Mouse (Mus musculus): ENCODE data around the gene Lgmn. TPM values are rescaled to one million over a fixed set of nuclear protein-coding genes. Genes with fewer than 3 reads are reported as not detected.

Gene Lgmn
- 10 to 100 TPM; 29.4 to 31.9 TPM for total RNA-seq (2021)
- long read RNA-seq, experiment 1, transcript Lgmn-201 (14 exons, 1,990 nt): major isoform, 40 of 48 reads
- long read RNA-seq, experiment 1, partial matches to known transcripts: 7 of 48 reads
- long read RNA-seq, experiment 1, other reads (novel, unspliced or antisense): 1 of 48 reads
- long read RNA-seq, experiment 2, transcript Lgmn-201 (14 exons, 1,990 nt): major isoform, 61 of 66 reads
- long read RNA-seq, experiment 2, partial matches to known transcripts: 4 of 66 reads
- long read RNA-seq, experiment 2, other reads (novel, unspliced or antisense): 1 of 66 reads

- peak; percentile 97 for DNase-seq
These were observed at the start of gene Lgmn for GRCm38 (mm10) chr12:102439632-102440023. TSS of gene Lgmn (minus strand) at chr12:102439813.

- no peak for DNase-seq
These were observed 45.3 kb upstream of the Lgmn start for GRCm38 (mm10) chr12:102484946-102485345.

- DNase-seq: no peak
These were observed 40.9 kb upstream of the Lgmn start for GRCm38 (mm10) chr12:102480481-102480880.

GRCm38 (mm10) chr12:102474411-102474810, 34.8 kb upstream of the Lgmn start:
- DNase-seq: no peak

GRCm38 (mm10) chr12:102468894-102469764, 29.5 kb upstream of the Lgmn start, which contains the start of gene Golga5:
TSS of gene Golga5 (plus strand) at chr12:102469135.
- DNase-seq: peak; percentile 98

GRCm38 (mm10) chr12:102468136-102468535, 28.5 kb upstream of the Lgmn start:
- DNase-seq: no peak

- no peak for DNase-seq
These were observed 25.0 kb upstream of the Lgmn start for GRCm38 (mm10) chr12:102464650-102465049.

- no peak for DNase-seq
These were observed 21.6 kb upstream of the Lgmn start for GRCm38 (mm10) chr12:102461177-102461576.

GRCm38 (mm10) chr12:102460014-102460413, 20.4 kb upstream of the Lgmn start:
- no peak for DNase-seq

- no peak for DNase-seq
These were observed 17.0 kb upstream of the Lgmn start for GRCm38 (mm10) chr12:102456467-102457193.

- peak; percentile 30 for DNase-seq
These were observed 14.0 kb upstream of the Lgmn start for GRCm38 (mm10) chr12:102453581-102453980.

GRCm38 (mm10) chr12:102451126-102451851, 11.7 kb upstream of the Lgmn start:
- no peak for DNase-seq

GRCm38 (mm10) chr12:102450437-102450836, 10.8 kb upstream of the Lgmn start:
- DNase-seq: peak; percentile 29

- DNase-seq: no peak
These were observed 5.8 kb upstream of the Lgmn start for GRCm38 (mm10) chr12:102445436-102445835.

- DNase-seq: no peak
These were observed 4.1 kb upstream of the Lgmn start for GRCm38 (mm10) chr12:102443676-102444075.

- DNase-seq: no peak
These were observed 3.0 kb upstream of the Lgmn start for GRCm38 (mm10) chr12:102442639-102443038.

- peak; percentile 60 for DNase-seq
These were observed 1.5 kb upstream of the Lgmn start for GRCm38 (mm10) chr12:102441141-102441540.

GRCm38 (mm10) chr12:102440551-102440950, 938 bp upstream of the Lgmn start:
- DNase-seq: no peak

- no peak for DNase-seq
These were observed 506 bp downstream of the Lgmn start for GRCm38 (mm10) chr12:102438983-102439631.

GRCm38 (mm10) chr12:102437952-102438351, 1.7 kb downstream of the Lgmn start:
- no peak for DNase-seq

GRCm38 (mm10) chr12:102436939-102437526, 2.6 kb downstream of the Lgmn start:
- no peak for DNase-seq

All from gastrocnemius, postnatal 25 days (tissue).